Mouse (Mus musculus) gonadal fat pad, adult 2 months (tissue): ENCODE measurements around the gene Enpp1. TPM values are rescaled to one million over a fixed set of nuclear protein-coding genes. Genes with fewer than 3 reads are reported as not detected.

Experiments used
- DNase-seq: peaks from one replicate; pipeline ENCODE4 v3.0.0-alpha.2; 2012; ENCODE audit warnings: low read depth
- polyA plus RNA-seq: library from polyadenylated mRNA; depleted of rRNA; stranded (reverse); fragments of >200 nt; gene quantifications from 2 replicates; pipeline ENCODE4 v1.2.3, GENCODE M21; 2012; rRNA removed

Enpp1 gene
- polyA plus RNA-seq, 1 experiment: 59.9 TPM

DNA sequence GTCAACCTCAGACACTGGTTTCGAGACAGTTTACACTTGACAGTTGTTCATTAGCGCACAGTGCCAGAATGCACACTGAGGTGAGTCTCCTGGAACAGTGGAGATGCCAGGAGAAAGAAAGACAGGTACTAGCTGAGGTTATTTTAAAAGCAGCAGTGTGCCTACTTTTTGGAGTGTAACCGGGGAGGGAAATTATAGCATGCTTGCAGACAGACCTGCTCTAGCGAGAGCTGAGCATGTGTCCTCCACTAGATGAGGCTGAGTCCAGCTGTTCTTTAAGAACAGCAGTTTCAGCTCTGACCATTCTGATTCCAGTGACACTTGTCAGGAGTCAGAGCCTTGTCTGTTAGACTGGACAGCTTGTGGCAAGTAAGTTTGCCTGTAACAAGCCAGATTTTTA is 114.2 kb downstream of the Enpp1 start:
- DNase-seq: no peak

DNA sequence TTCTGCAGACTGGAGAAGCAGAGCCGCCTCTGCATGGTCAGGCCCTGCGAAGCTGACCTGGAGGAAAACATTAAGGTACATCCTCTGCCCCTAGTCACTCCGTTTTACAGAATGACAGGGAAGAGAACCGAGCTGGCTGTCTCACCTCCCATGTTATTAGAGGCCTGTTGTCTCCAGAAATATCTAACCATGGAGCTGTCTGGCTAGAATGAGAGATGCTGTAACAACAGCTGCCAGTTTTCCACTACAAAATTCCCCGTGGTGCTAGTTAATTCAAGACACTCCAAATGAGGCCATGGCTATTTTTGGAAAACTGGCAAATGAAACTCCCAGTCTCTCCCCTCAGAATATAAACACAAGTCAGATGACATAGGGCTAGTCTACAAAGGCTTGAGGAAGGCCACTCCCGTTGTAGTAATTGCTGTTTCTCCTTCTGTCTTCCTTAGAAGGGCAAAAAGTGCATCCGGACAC is 115.1 kb downstream of the Enpp1 start:
- no peak for DNase-seq

DNA sequence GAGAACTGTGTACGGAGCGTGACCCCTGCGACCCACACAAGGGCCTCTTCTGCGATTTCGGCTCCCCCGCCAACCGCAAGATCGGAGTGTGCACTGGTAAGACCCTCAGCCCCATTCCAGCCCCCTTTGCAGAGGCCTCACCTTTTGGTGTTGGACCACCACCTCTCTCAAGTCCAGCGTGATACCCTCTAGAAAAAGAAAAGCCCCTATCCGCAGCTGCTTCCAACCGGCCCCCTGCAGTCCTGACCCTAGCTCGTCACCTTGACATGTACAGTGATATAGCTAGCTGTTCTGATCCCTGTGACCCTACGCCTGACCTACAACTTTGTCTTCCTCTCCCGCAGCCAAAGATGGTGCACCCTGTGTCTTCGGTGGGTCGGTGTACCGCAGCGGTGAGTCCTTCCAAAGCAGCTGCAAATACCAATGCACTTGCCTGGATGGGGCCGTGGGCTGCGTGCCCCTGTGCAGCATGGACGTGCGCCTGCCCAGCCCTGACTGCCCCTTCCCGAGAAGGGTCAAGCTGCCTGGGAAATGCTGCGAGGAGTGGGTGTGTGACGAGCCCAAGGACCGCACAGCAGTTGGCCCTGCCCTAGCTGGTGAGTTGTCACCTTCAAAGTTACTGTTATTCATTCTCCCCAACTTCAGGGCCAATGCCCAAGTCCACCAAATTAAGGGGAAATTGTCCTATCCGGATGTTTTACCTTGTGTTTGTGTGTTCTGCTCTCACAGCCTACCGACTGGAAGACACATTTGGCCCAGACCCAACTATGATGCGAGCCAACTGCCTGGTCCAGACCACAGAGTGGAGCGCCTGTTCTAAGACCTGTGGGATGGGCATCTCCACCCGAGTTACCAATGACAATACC is 115.7 kb downstream of the Enpp1 start:
- no peak for DNase-seq

DNA sequence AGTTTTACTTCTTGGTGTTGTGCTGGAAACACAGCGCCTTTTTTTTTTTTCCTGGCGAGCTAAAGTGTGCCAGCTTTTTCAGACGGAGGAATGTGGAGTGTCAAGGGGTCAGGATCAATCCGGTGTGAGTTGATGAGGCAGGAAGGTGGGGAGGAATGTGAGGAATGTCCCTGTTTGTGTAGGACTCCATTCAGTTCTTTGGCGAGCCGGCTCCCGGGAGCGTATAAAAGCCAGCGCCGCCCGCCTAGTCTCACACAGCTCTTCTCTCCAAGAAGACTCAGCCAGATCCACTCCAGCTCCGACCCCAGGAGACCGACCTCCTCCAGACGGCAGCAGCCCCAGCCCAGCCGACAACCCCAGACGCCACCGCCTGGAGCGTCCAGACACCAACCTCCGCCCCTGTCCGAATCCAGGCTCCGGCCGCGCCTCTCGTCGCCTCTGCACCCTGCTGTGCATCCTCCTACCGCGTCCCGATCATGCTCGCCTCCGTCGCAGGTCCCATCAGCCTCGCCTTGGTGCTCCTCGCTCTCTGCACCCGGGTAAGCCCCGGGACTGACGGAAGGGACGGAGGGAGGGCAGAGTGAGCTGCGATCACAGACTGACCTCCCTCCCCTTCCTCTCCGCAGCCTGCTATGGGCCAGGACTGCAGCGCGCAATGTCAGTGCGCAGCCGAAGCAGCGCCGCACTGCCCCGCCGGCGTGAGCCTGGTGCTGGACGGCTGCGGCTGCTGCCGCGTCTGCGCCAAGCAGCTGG is 116.5 kb downstream of the Enpp1 start, which contains the start of gene Ccn2:
Ccn2 (plus strand) TSS at position 193 of the 753 bp plus-strand sequence.
- DNase-seq: no peak

DNA sequence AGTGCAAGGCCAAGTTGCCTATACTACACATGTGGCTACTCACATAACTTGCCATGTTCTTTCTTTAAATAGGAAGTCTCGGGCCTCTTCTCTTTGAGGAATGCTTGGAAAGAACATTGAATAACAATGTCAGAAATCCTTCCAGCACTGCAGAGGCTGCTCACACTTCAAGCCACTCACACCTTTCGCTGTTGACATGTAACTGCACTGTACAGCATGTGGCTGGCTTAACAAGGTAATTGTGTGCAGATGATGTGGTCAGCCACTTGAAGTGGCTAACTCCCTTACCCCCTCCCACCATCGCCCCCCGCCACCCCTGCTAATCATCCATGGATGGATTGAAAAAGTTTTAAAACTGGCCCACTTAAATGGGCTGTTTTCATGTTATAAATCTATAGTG is 118.4 kb downstream of the Enpp1 start:
- DNase-seq: no peak

DNA sequence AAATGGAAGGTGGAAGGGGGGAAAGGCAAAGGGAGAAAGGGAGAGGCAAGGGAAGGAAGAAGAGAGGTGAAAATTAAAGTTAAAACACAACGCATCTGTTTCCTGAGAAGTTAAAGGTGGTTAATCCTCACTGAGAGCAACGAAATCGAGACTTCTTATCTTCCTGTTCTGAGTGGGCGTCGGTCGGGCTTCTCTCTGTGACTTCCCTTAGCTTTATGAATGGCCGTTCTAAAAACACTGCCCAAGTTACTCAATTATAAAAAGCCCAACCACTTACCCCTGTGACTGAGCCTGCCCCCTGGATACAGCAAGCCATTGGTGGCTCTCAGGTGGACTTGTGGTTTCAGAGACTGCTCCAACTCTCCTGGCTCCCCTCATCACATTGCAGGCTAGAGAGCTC is 119.0 kb downstream of the Enpp1 start:
- DNase-seq: no peak

DNA sequence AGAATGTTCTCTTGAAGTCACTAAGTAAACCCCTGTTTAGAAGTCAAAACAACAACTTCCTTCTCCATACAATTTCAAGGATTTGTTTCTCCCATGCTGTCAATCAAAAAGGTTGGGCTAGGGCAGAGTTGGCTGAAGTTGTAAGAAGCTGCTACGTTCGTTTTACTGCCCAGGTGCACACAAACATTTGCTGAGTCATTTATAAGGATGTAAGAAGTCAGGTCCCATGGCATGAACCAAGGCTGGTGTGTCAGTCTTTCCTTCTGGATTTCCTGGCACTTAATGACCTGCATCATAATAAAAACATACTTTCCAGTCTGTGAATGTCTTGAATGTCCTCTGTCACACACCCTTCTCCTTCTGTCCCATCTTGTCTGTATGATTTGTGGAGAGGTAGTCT is 119.6 kb downstream of the Enpp1 start:
- no peak for DNase-seq

DNA sequence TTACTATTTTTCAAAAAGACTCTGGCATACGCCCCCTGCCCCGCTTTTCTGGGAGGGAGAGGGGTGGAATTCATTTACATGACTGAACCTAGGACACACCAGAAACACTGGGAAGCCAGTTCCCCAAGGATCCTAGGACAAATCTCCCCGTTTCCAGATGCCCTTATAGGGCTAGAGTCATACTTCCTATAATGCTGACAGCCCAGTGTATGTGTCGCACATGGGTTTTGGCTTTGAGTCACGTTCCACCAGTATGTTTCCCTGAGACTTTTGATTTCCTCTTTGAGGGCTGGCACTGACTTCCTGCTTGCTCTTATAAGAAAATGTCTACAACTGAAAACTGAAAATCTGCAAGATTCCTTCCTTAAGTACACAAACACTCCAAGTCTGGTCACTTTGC is 120.2 kb downstream of the Enpp1 start:
- DNase-seq: no peak

DNA sequence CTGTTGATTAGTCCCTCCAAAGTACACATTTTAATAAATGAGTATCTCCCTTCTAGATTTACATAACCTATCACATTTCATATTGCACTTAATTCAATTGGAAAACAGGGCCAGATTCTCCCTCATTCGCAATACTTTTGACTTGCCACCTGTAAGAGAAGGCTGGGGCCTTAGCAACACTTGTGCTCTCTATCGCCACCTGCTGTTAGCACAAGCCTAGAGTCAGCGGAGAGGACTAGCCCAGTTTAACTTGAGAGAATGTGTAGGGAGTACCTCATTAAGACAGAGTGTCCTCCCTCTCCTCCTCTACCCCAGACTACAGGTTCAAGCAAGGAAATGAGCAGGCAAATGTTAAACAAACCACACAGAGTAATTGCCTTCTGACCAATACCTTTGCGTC is 120.8 kb downstream of the Enpp1 start:
- DNase-seq: peak; percentile 27

DNA sequence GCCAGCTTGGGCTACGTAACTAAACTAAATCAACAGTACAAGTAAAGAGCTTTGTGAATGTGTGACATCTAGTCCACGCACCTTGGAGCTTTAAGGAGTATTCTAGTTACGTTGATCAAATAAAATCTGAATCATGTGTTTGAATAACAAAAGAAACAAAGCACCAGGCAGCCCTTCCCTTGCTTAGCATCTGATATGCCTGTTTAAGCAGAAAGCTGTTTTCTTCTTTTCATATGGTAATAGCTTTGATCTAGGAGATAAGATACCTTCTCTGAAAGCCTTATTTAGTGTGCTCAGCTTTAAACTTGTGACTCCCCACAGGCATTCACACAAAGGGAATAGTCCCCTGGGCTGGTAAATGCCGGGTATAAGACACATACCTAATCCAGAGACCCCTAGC is 121.4 kb downstream of the Enpp1 start:
- no peak for DNase-seq

DNA sequence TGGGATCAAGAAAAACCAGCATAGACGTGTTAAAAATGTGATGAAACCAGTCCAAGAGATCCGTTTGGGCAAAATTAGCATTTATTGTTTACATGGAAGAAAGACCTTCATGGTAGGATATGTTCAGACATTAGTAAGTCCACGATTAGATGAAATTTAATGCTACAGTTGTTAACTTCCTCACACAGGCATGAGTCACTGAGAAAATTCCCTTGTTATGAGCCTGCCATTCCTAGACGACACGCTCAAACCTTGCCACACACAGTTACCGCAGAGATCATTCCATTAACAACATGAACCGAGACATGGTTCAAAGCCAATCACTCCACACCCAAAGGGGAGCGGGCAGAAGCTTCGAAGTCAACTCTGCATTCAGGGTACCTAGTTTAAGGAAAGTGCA is 122.7 kb downstream of the Enpp1 start:
- DNase-seq: no peak

DNA sequence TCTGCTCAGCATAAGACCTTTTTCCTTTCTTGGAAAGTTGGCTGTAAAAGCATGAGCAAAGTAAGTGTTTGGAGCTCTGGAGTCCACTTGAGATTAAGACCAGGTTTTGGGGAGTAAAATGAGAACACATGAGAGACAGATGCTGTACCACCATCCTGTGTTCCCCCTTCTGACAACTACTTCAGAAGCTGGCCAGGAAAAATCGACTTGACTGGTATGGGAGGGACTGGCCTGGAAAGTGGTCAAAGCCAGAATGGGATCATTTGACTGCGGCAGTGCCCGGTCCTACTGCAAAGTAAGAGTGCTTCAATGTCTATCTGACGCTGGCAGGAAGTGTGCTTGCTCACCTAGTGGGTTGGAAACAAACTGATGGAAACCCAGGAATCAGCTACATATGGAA is 123.1 kb downstream of the Enpp1 start:
- DNase-seq: no peak

Other genes with a start within 250 kb of the Enpp1 start
- 81.1 and 86.6 TPM in 2 replicates for gene Ccn2, start 116.7 kb downstream of the Enpp1 start, polyA plus RNA-seq
- gene Enpp3, start 130.7 kb upstream of the Enpp1 start, polyA plus RNA-seq: 2.4 and 2.5 TPM in 2 replicates
- 17.3 and 17.5 TPM in 2 replicates for gene Med23, start 157.8 kb upstream of the Enpp1 start, polyA plus RNA-seq
- gene Arg1, start 215.3 kb upstream of the Enpp1 start, polyA plus RNA-seq: 0.57 and 0.88 TPM in 2 replicates